Mouse (Mus musculus): Measurements from ENCODE around the gene Mov10.
"Not testable (repeated sequence)": the region's sequence is repeated elsewhere in the genome, so short reads cannot be mapped to it uniquely, and the experiment has no call there.

Mov10 gene

GRCm38 (mm10) chr3:104780561-104781420 lies 37.6 kb downstream of the Mov10 start, which contains the start of gene Ppm1j:
TSS of gene Ppm1j (plus strand) at chr3:104781056.
- DNase-seq = peak; percentile 71

- peak; percentile 81 for DNase-seq
Measured at GRCm38 (mm10) chr3:104779949-104780348, 38.4 kb downstream of the Mov10 start.

- peak; percentile 65 for DNase-seq
Measured at GRCm38 (mm10) chr3:104777342-104777741, 41.0 kb downstream of the Mov10 start.

- DNase-seq = no peak
Measured at GRCm38 (mm10) chr3:104773301-104773700, 45.1 kb downstream of the Mov10 start.

- DNase-seq = peak; percentile 50
Measured at GRCm38 (mm10) chr3:104771460-104771859, 46.9 kb downstream of the Mov10 start.

- no peak for DNase-seq
Measured at GRCm38 (mm10) chr3:104770918-104771317, 47.4 kb downstream of the Mov10 start.

GRCm38 (mm10) chr3:104770035-104770434 lies 48.3 kb downstream of the Mov10 start:
- DNase-seq = peak; percentile 54

- no peak for DNase-seq
Measured at GRCm38 (mm10) chr3:104769135-104769534, 49.2 kb downstream of the Mov10 start.

- DNase-seq = no peak
Measured at GRCm38 (mm10) chr3:104767716-104768115, 50.6 kb downstream of the Mov10 start.

GRCm38 (mm10) chr3:104767141-104767540 lies 51.2 kb downstream of the Mov10 start:
- no peak for DNase-seq

- peak; percentile 37 for DNase-seq
Measured at GRCm38 (mm10) chr3:104765021-104765420, 53.3 kb downstream of the Mov10 start.

- DNase-seq = not testable (repeated sequence)
Measured at GRCm38 (mm10) chr3:104762103-104762863, 56.1 kb downstream of the Mov10 start.

GRCm38 (mm10) chr3:104758869-104759268 lies 59.5 kb downstream of the Mov10 start:
- no peak for DNase-seq

GRCm38 (mm10) chr3:104758406-104758805 lies 60.0 kb downstream of the Mov10 start:
- DNase-seq = peak; percentile 78

- DNase-seq = peak; percentile 35
Measured at GRCm38 (mm10) chr3:104752845-104753244, 65.5 kb downstream of the Mov10 start.

Data from thymus, postnatal 14 days (tissue).